Mouse (Mus musculus) spleen, postnatal 36 days (tissue): ENCODE data around the gene Gm2431.

ENCODE experiments used
- DNase-seq, 2 experiments: peaks; one replicate each; pipeline ENCODE4 v3.0.0; 2022; ENCODE audit warnings: low spot score in 2 of 2, mixed read lengths in 1 of 2

The Gm2431 gene

GRCm38 (mm10) chr7:142211559-142211958, 46.6 kb downstream of the Gm2431 start, which contains the start of gene Gm7579:
Gene Gm7579, plus strand, starts transcription at chr7:142211859.
- DNase-seq, result no peak
